Mouse (Mus musculus) heart, embryonic 12.5 days (tissue): ENCODE results near the gene Itpr1. TPM values are rescaled to one million over a fixed set of nuclear protein-coding genes. Genes with fewer than 3 reads are reported as not detected.
A peak's percentile ranks its signal among the peaks of the same experiment; 100 is the strongest.

Source experiments
- ATAC-seq: fragments of 200-750 bp; cut with Nextera tagmentation; 2 replicates; pipeline ENCODE4 v1.8.0; 2017; ENCODE audit warnings: moderate TSS enrichment, moderate library complexity; ENCODE audit not compliant: insufficient number of reproducible peaks, low FRiP score
- H3K27ac ChIP-seq: fragments of 300-500 bp; sonication (generic); 2 replicates; pipeline ENCODE4 v1.5.1; 2016; ENCODE audit warnings: mild to moderate bottlenecking, moderate library complexity; ENCODE audit not compliant: poor library complexity, severe bottlenecking
- H3K27me3 ChIP-seq: fragments of 300-500 bp; sonication (generic); replicated peaks from 2 replicates; pipeline ENCODE4 v1.6.1; 2016; ENCODE audit warnings: mild to moderate bottlenecking, moderate library complexity
- H3K36me3 ChIP-seq: fragments of 300-500 bp; sonication (generic); 2 replicates; pipeline ENCODE4 v1.6.1; 2016; ENCODE audit warnings: mild to moderate bottlenecking, moderate library complexity
- H3K4me1 ChIP-seq: fragments of 300-500 bp; sonication (generic); replicated peaks from 2 replicates; pipeline ENCODE4 v1.6.1; 2016; ENCODE audit warnings: mild to moderate bottlenecking
- H3K4me2 ChIP-seq: fragments of 300-500 bp; sonication (generic); 2 replicates; pipeline ENCODE4 v1.6.1; 2016; ENCODE audit warnings: mild to moderate bottlenecking, moderate library complexity
- H3K4me3 ChIP-seq: fragments of 300-500 bp; sonication (generic); 2 replicates; pipeline ENCODE4 v1.5.1; 2016; ENCODE audit warnings: mild to moderate bottlenecking
- H3K9ac ChIP-seq: fragments of 300-500 bp; sonication (generic); 2 replicates; pipeline ENCODE4 v1.6.1; 2016; ENCODE audit warnings: mild to moderate bottlenecking, moderate library complexity
- H3K9me3 ChIP-seq: fragments of 300-500 bp; sonication (generic); replicated peaks from 2 replicates; pipeline ENCODE4 v1.6.1; 2016; ENCODE audit warnings: mild to moderate bottlenecking, moderate library complexity
- WGBS: fragments of 180-500 bp; shearing (Covaris S2); methylation state at CpG from one replicate; pipeline ENCODE4 v1.1.7; 2016; 5-methylcytosine and 5-hydroxymethylcytosine counted together
- polyA plus RNA-seq: library from polyadenylated mRNA; unstranded; fragments of >200 nt; fragmentation: Nextera tagmentation; extraction: Ambion mirVana; gene quantifications from 2 replicates; pipeline ENCODE4 v1.2.1, GENCODE M21; 2016

Itpr1 gene
- polyA plus RNA-seq, 1 experiment from 2014 or later = 22.0 TPM

- H3K27me3 ChIP-seq = no peaks in the 10 kb centered on the region
- no peak overlapping the region for H3K27ac ChIP-seq
- peaks cover 13% of the 10 kb centered on the region; the same call in 1 of the 2 replicates for H3K4me1 ChIP-seq
- no peak overlapping the region for H3K9ac ChIP-seq
- peaks cover 16% of the 10 kb centered on the region; the same call in 1 of the 2 replicates for H3K36me3 ChIP-seq
- peak; percentile 44; the same call in 1 of the 2 replicates for ATAC-seq
- no peak overlapping the region for H3K4me3 ChIP-seq
- 69% methylated on average over 9 of the region's 9 CpGs for whole genome bisulfite sequencing
- H3K9me3 ChIP-seq = no peaks in the 10 kb centered on the region
- no peak overlapping the region for H3K4me2 ChIP-seq
Observed at GRCm38 (mm10) chr6:108424749-108425584, 212.1 kb downstream of the Itpr1 start.

- no peaks in the 10 kb centered on the region for H3K27me3 ChIP-seq
- peak overlapping the region; percentile 23; the same call in 1 of the 2 replicates for H3K4me2 ChIP-seq
- H3K36me3 ChIP-seq = peaks cover 10% of the 10 kb centered on the region; the same call in 1 of the 2 replicates
- WGBS = 19% methylated on average over 10 of the region's 10 CpGs
- peak; percentile 77 for ATAC-seq
- peaks cover 23% of the 10 kb centered on the region for H3K4me1 ChIP-seq
- peak overlapping the region; percentile 44; the same call in 1 of the 2 replicates for H3K27ac ChIP-seq
- no peaks in the 10 kb centered on the region for H3K9me3 ChIP-seq
- no peak overlapping the region for H3K4me3 ChIP-seq
- H3K9ac ChIP-seq = no peak overlapping the region
Observed at GRCm38 (mm10) chr6:108426789-108427188, 213.9 kb downstream of the Itpr1 start.

- Histone ChIP-seq H3K9ac (no peak overlapping the region), H3K4me3 (no peak overlapping the region), H3K4me1 (peaks cover 29% of the 10 kb centered on the region), H3K27ac (no peak overlapping the region), H3K4me2 (no peak overlapping the region), H3K36me3 (peaks cover 14% of the 10 kb centered on the region), H3K9me3 (no peaks in the 10 kb centered on the region), H3K27me3 (no peaks in the 10 kb centered on the region)
- no peak for ATAC-seq
- 71% methylated on average over 3 of the region's 3 CpGs for WGBS
Observed at GRCm38 (mm10) chr6:108428383-108428782, 215.5 kb downstream of the Itpr1 start.

GRCm38 (mm10) chr6:108429950-108430349, 217.1 kb downstream of the Itpr1 start:
- Histone ChIP-seq H3K27ac (no peak overlapping the region), H3K9ac (no peak overlapping the region)
- 80% methylated on average over 8 of the region's 8 CpGs for WGBS

GRCm38 (mm10) chr6:108431193-108431592, 218.3 kb downstream of the Itpr1 start:
- Histone ChIP-seq H3K27me3 (no peaks in the 10 kb centered on the region), H3K4me2 (no peak overlapping the region), H3K4me1 (peaks cover 31% of the 10 kb centered on the region), H3K9ac (no peak overlapping the region), H3K4me3 (no peak overlapping the region), H3K36me3 (peaks cover 14% of the 10 kb centered on the region), H3K9me3 (no peaks in the 10 kb centered on the region), H3K27ac (no peak overlapping the region)
- ATAC-seq = no peak
- 63% methylated on average over 8 of the region's 8 CpGs for WGBS

More at GRCm38 (mm10) chr6:108429950-108430349, 217.1 kb downstream of the Itpr1 start:
- ATAC-seq = no peak
- Histone ChIP-seq H3K36me3 (peaks cover 14% of the 10 kb centered on the region), H3K9me3 (no peaks in the 10 kb centered on the region), H3K4me1 (peaks cover 27% of the 10 kb centered on the region), H3K4me3 (no peak overlapping the region), H3K27me3 (no peaks in the 10 kb centered on the region), H3K4me2 (no peak overlapping the region)

- no peak for ATAC-seq
- Histone ChIP-seq H3K9me3 (no peaks in the 10 kb centered on the region), H3K9ac (no peak overlapping the region), H3K4me2 (no peak overlapping the region), H3K27me3 (no peaks in the 10 kb centered on the region), H3K27ac (no peak overlapping the region), H3K4me3 (no peak overlapping the region), H3K36me3 (peaks cover 14% of the 10 kb centered on the region), H3K4me1 (peaks cover 38% of the 10 kb centered on the region)
- WGBS = 90% methylated on average over 4 of the region's 4 CpGs
Observed at GRCm38 (mm10) chr6:108432836-108433235, 219.9 kb downstream of the Itpr1 start.

- 58% methylated on average over 6 of the region's 6 CpGs for WGBS
Observed at GRCm38 (mm10) chr6:108434816-108435215, 221.9 kb downstream of the Itpr1 start.

GRCm38 (mm10) chr6:108435467-108435866, 222.6 kb downstream of the Itpr1 start:
- Histone ChIP-seq H3K36me3 (peaks cover 18% of the 10 kb centered on the region), H3K27ac (peak overlapping the region; percentile 65), H3K4me2 (no peak overlapping the region), H3K27me3 (no peaks in the 10 kb centered on the region), H3K9me3 (0 out of 2 replicates have a peak, but pooled peaks cover 2% of the 10 kb centered on the region), H3K4me1 (peaks cover 38% of the 10 kb centered on the region), H3K9ac (no peak overlapping the region; the same call in 1 of the 2 replicates), H3K4me3 (no peak overlapping the region)
- ATAC-seq = peak; percentile 76
- 41% methylated on average over 6 of the region's 6 CpGs for WGBS

More at GRCm38 (mm10) chr6:108434816-108435215, 221.9 kb downstream of the Itpr1 start:
- H3K9me3 ChIP-seq = no peaks in the 10 kb centered on the region
- no peaks in the 10 kb centered on the region for H3K27me3 ChIP-seq
- H3K4me3 ChIP-seq = no peak overlapping the region
- H3K4me2 ChIP-seq = no peak overlapping the region
- peaks cover 16% of the 10 kb centered on the region for H3K36me3 ChIP-seq
- no peak for ATAC-seq
- H3K9ac ChIP-seq = no peak overlapping the region
- H3K27ac ChIP-seq = no peak overlapping the region
- H3K4me1 ChIP-seq = peaks cover 38% of the 10 kb centered on the region

GRCm38 (mm10) chr6:108436608-108437007, 223.7 kb downstream of the Itpr1 start:
- WGBS = 11% methylated on average over 5 of the region's 5 CpGs
- Histone ChIP-seq H3K27ac (peak overlapping the region; percentile 65), H3K4me1 (peaks cover 28% of the 10 kb centered on the region), H3K27me3 (no peaks in the 10 kb centered on the region), H3K9ac (no peak overlapping the region), H3K36me3 (peaks cover 27% of the 10 kb centered on the region), H3K4me2 (0 out of 2 replicates have a peak overlapping the region, but pooled peaks have one; percentile 9), H3K9me3 (0 out of 2 replicates have a peak, but pooled peaks cover 3% of the 10 kb centered on the region), H3K4me3 (no peak overlapping the region)
- no peak for ATAC-seq

- no peak overlapping the region for H3K9ac ChIP-seq
- no peak overlapping the region for H3K4me2 ChIP-seq
- peaks cover 25% of the 10 kb centered on the region for H3K36me3 ChIP-seq
- no peak overlapping the region for H3K27ac ChIP-seq
- 94% methylated on average over 2 of the region's 2 CpGs for WGBS
- H3K4me1 ChIP-seq = peaks cover 26% of the 10 kb centered on the region
- 0 out of 2 replicates have a peak, but pooled peaks cover 3% of the 10 kb centered on the region for H3K9me3 ChIP-seq
- ATAC-seq = no peak
- no peak overlapping the region for H3K4me3 ChIP-seq
- H3K27me3 ChIP-seq = no peaks in the 10 kb centered on the region
Observed at GRCm38 (mm10) chr6:108441290-108441689, 228.4 kb downstream of the Itpr1 start.

GRCm38 (mm10) chr6:108442291-108442690, 229.4 kb downstream of the Itpr1 start:
- peaks cover 25% of the 10 kb centered on the region for H3K36me3 ChIP-seq
- WGBS = 81% methylated on average over 3 of the region's 3 CpGs
- no peaks in the 10 kb centered on the region for H3K27me3 ChIP-seq
- H3K4me3 ChIP-seq = no peak overlapping the region
- no peak overlapping the region for H3K9ac ChIP-seq
- ATAC-seq = no peak
- H3K4me2 ChIP-seq = no peak overlapping the region
- peaks cover 27% of the 10 kb centered on the region for H3K4me1 ChIP-seq
- H3K9me3 ChIP-seq = 0 out of 2 replicates have a peak, but pooled peaks cover 3% of the 10 kb centered on the region
- no peak overlapping the region for H3K27ac ChIP-seq
